Mouse (Mus musculus): ENCODE data around the gene Cdh22. TPM values are rescaled to one million over a fixed set of nuclear protein-coding genes. Genes with fewer than 3 reads are reported as not detected.

The Cdh22 gene
- 47.3 and 53.4 TPM in 2 replicates for total RNA-seq (2014; rRNA removed)
- polyA plus RNA-seq (2015; fragmentation: Nextera tagmentation; extraction: Ambion mirVana), result 16.5 and 19.2 TPM in 2 replicates

DNA sequence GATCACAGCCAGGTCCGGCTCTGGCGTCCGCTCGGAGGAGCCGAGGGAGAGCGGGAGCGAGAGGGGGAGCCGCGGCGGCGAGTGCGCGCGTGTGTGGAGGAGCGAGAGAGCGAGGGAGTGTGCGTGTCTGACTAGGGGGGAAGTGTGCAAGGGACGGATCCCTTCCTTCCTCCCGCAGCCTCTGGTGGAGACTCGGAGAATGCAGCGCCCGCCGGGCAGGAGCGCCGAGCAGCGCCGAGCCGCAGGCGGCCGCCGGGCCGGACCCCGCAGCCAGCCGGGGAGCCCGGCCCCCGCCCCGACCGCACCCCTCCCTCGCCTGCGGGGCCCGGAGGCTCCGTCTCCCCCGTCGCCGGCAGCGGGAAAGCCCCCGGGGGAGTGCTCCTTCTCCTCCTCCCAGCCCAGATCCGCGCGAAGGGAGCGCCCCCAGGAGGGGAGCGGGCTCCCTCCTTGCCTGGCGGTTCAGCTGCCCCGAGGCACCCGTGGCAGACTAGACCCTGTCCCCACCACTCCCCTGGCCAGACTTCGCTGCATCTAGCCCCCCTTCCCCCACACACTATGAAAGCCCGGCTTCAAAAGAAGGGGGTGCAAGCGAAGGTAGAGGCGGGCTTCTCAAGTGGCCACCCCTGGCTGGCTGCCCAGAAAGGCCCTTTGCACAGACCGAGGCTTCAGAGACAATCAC, at the start of gene Cdh22:
TSS of gene Cdh22 (minus strand) at position 241 of the 679 bp plus-strand sequence.
- peaks cover 2% of the 10 kb centered on the region for H3K27me3 ChIP-seq (ENCODE audit: insufficient read depth, low read length)
- H3K9me3 ChIP-seq (ENCODE audit: low read length), result no peaks in the 10 kb centered on the region
- peak; percentile 90 for ATAC-seq
- peak; percentile 85 for DNase-seq (ENCODE audit: low spot score)
- peak within 1 kb of the TSS; percentile 79 for H3K4me2 ChIP-seq (ENCODE audit: low read depth, low read length)
- peaks cover 6% of the 10 kb centered on the region; the same call in 1 of the 2 replicates for H3K4me1 ChIP-seq (ENCODE audit: insufficient read depth, low read length)
- H3K27ac ChIP-seq, result peak within 1 kb of the TSS; percentile 73
- 2% methylated on average over 47 of the region's 60 CpGs for WGBS
- H3K9ac ChIP-seq (replicated peaks; ENCODE audit: low read length), result peak within 1 kb of the TSS; percentile 75
- peak; percentile 70 for TF ChIP-seq CTCF (IDR thresholded peaks at IDR 0.05; ENCODE audit: low read depth)
- peak within 1 kb of the TSS; percentile 63 for H3K4me3 ChIP-seq (ENCODE audit: low read length)
- H3K36me3 ChIP-seq (ENCODE audit: insufficient read depth, low read length), result no peaks in the 10 kb centered on the region

DNA sequence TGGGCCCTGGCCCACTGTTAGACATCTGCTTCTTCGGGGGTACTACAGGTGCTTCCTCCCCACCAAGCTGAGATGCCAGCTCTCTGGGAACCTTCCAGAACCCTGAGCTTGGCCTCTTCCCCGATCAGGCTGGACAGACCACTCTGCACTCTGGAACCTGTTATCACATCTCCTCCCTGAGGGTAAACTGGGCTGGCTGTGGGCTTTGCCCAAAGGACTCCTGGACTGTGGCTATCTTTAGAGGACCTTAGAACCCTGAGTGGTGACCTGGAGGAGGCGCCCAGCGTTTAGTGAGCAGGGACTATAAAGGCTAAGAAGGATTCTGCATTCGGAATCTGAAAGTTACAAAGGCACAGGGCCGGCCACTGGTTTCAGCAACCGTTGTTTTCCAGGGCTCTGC, 49.7 kb upstream of the Cdh22 start:
- H3K4me3 ChIP-seq (ENCODE audit: low read length), result no peak overlapping the region
- ATAC-seq (no peak), DNase-seq (ENCODE audit: low spot score) (no peak)
- H3K4me2 ChIP-seq (ENCODE audit: low read depth, low read length), result no peak overlapping the region
- peaks cover 3% of the 10 kb centered on the region; the same call in 1 of the 2 replicates for H3K36me3 ChIP-seq (ENCODE audit: insufficient read depth, low read length)
- WGBS, result 86% methylated on average over 7 of the region's 7 CpGs
- no peak overlapping the region for H3K27ac ChIP-seq
- H3K4me1 ChIP-seq (ENCODE audit: insufficient read depth, low read length), result peaks cover 27% of the 10 kb centered on the region
- TF ChIP-seq CTCF (IDR thresholded peaks at IDR 0.05; ENCODE audit: low read depth), result no peak
- H3K27me3 ChIP-seq (ENCODE audit: insufficient read depth, low read length), result 0 out of 2 replicates have a peak, but pooled peaks cover 3% of the 10 kb centered on the region
- no peaks in the 10 kb centered on the region for H3K9me3 ChIP-seq (ENCODE audit: low read length)
- H3K9ac ChIP-seq (replicated peaks; ENCODE audit: low read length), result no peak overlapping the region

DNA sequence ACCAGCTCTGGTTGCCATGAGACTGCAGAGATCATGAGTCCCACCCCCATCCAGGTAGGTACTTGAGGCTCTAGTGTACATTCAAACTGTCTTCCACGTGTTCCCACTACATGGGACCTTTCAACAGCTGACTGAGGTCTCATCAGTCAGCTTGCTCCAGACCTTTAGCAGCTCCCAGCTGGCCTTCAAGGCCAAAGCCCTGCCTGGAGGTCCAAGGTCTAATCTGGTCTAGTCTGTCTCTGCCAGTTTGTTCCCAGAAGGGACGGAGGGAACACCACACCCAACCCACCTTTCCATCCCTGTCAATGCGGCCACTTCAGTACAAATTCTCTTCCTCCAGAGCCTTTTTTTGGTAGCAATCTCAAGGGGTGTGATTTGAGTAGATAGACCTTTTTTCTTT, 49.0 kb upstream of the Cdh22 start:
- Histone ChIP-seq H3K9me3 (ENCODE audit: low read length) (no peaks in the 10 kb centered on the region), H3K4me3 (ENCODE audit: low read length) (no peak overlapping the region), H3K36me3 (ENCODE audit: insufficient read depth, low read length) (peaks cover 3% of the 10 kb centered on the region; the same call in 1 of the 2 replicates), H3K4me1 (ENCODE audit: insufficient read depth, low read length) (peaks cover 23% of the 10 kb centered on the region), H3K27ac (no peak overlapping the region), H3K9ac (replicated peaks; ENCODE audit: low read length) (no peak overlapping the region), H3K4me2 (ENCODE audit: low read depth, low read length) (no peak overlapping the region), H3K27me3 (ENCODE audit: insufficient read depth, low read length) (0 out of 2 replicates have a peak, but pooled peaks cover 3% of the 10 kb centered on the region)
- TF ChIP-seq CTCF (IDR thresholded peaks at IDR 0.05; ENCODE audit: low read depth), result no peak
- ATAC-seq, result no peak
- DNase-seq (ENCODE audit: low spot score), result no peak
- 94% methylated on average over 3 of the region's 3 CpGs for WGBS

DNA sequence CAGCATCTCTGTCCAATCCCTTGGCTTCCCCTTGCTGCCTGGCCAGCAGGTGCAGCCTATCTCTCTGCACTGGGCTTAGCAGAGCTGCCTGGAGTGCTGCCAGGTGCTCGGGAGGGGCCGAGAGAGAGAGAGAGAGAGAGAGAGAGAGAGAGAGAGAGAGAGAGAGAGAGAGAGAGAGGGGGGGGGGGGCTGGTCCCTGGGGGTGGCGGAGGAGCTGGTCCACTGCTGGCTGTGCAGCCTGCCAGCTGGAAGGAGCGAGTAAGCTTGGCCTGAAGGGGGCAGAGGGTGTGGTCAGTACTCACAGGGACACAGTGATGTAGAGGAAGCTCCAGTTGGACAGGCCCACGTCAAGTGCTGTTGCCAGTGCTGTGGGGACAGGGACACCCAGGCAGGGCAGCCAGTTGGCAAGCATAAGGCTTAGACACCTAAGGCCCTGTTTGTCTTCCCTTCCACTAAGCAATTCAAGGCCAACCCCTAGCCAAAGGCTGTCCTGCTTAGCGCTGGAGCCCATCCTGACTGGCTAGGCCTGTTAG, 47.2 kb upstream of the Cdh22 start:
- no peak overlapping the region for H3K9ac ChIP-seq (replicated peaks; ENCODE audit: low read length)
- H3K4me3 ChIP-seq (ENCODE audit: low read length), result no peak overlapping the region
- ATAC-seq (peak; percentile 51; the same call in 1 of the 2 replicates), DNase-seq (ENCODE audit: low spot score) (peak; percentile 67)
- 26% methylated on average over 4 of the region's 6 CpGs for WGBS
- H3K9me3 ChIP-seq (ENCODE audit: low read length), result no peaks in the 10 kb centered on the region
- 0 out of 2 replicates have a peak, but pooled peaks cover 3% of the 10 kb centered on the region for H3K27me3 ChIP-seq (ENCODE audit: insufficient read depth, low read length)
- H3K36me3 ChIP-seq (ENCODE audit: insufficient read depth, low read length), result peaks cover 3% of the 10 kb centered on the region; the same call in 1 of the 2 replicates
- H3K4me1 ChIP-seq (ENCODE audit: insufficient read depth, low read length), result peaks cover 12% of the 10 kb centered on the region; the same call in 1 of the 2 replicates
- H3K27ac ChIP-seq, result peak overlapping the region; percentile 48; the same call in 1 of the 2 replicates
- TF ChIP-seq CTCF (IDR thresholded peaks at IDR 0.05; ENCODE audit: low read depth), result peak; percentile 31
- no peak overlapping the region for H3K4me2 ChIP-seq (ENCODE audit: low read depth, low read length)

DNA sequence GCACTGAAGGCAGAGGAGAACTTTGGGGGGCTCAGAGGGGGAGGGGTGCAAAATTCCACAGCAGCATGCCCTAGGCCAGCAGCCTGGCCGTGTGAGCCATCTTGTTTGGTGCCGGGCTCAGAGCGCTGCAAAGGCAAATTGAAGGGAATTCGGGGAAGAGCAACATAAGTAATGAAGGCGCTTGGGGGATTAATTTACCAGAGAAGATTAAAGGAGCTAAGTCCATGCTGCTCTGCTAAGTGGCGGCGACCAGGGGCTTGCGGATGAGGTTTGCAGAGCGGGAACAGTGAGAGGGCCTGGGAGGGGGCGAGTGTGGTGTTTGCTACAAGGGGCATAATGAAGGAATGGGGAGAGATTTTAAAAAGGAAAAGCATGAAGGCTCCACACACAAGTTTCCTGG, 44.7 kb upstream of the Cdh22 start:
- 52% methylated on average over 10 of the region's 10 CpGs for WGBS
- H3K4me2 ChIP-seq (ENCODE audit: low read depth, low read length), result no peak overlapping the region
- H3K36me3 ChIP-seq (ENCODE audit: insufficient read depth, low read length), result peaks cover 3% of the 10 kb centered on the region; the same call in 1 of the 2 replicates
- ATAC-seq (no peak), DNase-seq (ENCODE audit: low spot score) (no peak)
- 0 out of 2 replicates have a peak, but pooled peaks cover 3% of the 10 kb centered on the region for H3K27me3 ChIP-seq (ENCODE audit: insufficient read depth, low read length)
- no peaks in the 10 kb centered on the region for H3K9me3 ChIP-seq (ENCODE audit: low read length)
- no peak overlapping the region for H3K4me3 ChIP-seq (ENCODE audit: low read length)
- TF ChIP-seq CTCF (IDR thresholded peaks at IDR 0.05; ENCODE audit: low read depth), result no peak
- no peak overlapping the region for H3K27ac ChIP-seq
- peaks cover 14% of the 10 kb centered on the region for H3K4me1 ChIP-seq (ENCODE audit: insufficient read depth, low read length)
- H3K9ac ChIP-seq (replicated peaks; ENCODE audit: low read length), result no peak overlapping the region

DNA sequence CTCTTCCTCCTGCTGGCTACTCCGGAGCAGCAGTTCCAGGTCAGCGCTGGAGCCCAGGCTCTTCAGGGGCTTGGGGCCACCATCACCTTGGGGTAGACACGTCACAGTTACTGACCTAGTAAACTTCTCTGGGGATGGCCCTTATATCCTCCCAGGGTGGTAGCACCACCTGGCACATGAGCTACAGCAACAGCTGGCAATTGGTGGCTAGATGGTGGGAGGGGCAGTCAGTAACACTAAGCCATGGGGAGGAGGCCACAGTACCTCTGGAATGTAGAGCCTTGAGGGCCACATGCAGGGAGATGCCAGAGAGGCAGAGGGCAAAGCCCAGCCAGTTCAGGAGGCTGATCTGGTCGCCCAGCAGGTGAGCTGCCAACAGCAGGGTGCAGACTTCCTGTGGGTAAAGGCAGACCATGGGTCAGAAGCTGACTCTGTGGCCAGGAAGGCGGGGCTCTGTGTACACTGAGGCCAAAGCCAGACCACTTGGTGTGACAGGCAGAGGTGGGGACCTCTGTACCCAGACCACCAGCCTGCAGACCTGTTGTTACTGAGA, 42.6 kb upstream of the Cdh22 start:
- H3K36me3 ChIP-seq (ENCODE audit: insufficient read depth, low read length), result peaks cover 3% of the 10 kb centered on the region; the same call in 1 of the 2 replicates
- 0 out of 2 replicates have a peak, but pooled peaks cover 3% of the 10 kb centered on the region for H3K27me3 ChIP-seq (ENCODE audit: insufficient read depth, low read length)
- no peak overlapping the region for H3K4me3 ChIP-seq (ENCODE audit: low read length)
- no peak overlapping the region for H3K4me2 ChIP-seq (ENCODE audit: low read depth, low read length)
- H3K27ac ChIP-seq, result no peak overlapping the region
- no peak for TF ChIP-seq CTCF (IDR thresholded peaks at IDR 0.05; ENCODE audit: low read depth)
- no peak overlapping the region for H3K9ac ChIP-seq (replicated peaks; ENCODE audit: low read length)
- no peaks in the 10 kb centered on the region for H3K9me3 ChIP-seq (ENCODE audit: low read length)
- no peak for ATAC-seq
- DNase-seq (ENCODE audit: low spot score), result no peak
- 79% methylated on average over 5 of the region's 5 CpGs for WGBS
- peaks cover 8% of the 10 kb centered on the region for H3K4me1 ChIP-seq (ENCODE audit: insufficient read depth, low read length)

Data from hindbrain, postnatal 0 days (tissue).